Mouse (Mus musculus) embryo, embryonic 9.5 days (tissue): ENCODE measurements around the gene Dgat2.

Source experiments
- DNase-seq: peaks from one replicate; pipeline ENCODE4 v3.0.0-alpha.2; 2017; ENCODE audit errors: extremely low spot score

Gene Dgat2

DNA sequence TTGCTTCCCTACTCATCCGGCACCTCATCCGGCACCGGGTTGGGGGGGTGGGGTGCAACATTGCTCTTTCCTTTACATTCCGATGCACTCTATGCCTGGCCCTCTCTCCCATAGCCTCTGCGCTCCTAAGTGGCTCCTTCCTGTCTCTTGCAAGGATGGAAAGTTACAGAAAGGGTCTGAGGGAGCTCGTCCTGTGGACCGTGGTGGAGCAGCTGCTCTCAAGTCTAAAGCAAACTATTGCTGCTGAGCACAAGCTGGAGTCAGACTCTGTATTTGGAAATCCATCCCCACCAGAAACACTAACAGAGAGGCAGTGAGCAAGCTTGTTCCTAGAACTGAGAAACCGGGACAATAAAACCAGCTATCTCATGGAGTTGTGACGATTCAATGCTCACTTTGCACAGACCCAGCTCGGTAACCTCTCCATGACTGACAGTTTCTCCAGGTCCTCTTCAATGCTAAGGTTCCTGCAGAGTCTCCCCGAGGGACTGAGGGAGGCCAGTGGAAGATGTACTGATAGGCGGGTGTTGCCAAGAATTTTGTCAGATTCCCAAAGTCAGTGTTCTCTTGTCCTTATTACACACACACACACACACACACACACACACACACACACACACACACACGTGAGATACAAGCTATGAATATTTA lies 42.6 kb downstream of the Dgat2 start:
- peak; percentile 42 for DNase-seq

DNA sequence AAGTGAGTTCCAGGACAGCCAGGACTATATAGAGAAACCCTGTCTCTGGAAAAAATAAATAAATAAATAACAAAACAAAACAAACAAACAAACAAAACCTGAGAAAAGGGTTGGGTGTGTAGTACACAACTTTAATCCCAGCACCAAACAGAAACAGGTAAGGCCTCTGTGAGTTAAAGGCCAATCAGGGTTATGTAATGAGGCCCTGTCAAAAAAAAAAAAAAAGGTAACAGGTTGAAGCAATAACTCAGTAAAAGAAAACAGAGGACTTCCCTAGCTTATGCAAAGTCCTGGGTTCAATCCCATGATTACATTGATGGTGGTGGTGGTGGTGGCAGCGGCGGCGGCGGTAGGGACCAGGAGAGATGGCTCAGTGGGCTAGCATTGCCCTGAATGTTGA lies 45.0 kb downstream of the Dgat2 start:
- DNase-seq: no peak

DNA sequence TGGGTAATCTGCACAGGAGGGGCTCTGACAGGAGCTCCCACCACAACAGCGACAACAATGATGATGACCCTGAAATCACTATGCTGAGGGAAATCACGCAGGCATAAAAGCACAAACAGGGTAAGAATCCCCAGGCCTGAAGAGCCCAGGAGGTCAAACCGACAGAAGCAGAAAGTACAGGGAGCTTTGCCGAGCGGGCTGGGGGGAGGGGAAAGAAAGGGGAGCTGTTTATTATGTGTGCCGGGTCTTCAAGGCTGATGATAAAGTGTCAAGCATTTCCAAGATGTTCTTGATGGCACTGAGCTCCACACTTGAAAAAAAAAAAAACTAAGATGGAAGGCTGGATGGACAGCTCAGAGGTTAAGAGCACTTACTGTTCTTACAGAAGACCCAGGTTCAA lies 45.7 kb downstream of the Dgat2 start:
- DNase-seq: no peak

DNA sequence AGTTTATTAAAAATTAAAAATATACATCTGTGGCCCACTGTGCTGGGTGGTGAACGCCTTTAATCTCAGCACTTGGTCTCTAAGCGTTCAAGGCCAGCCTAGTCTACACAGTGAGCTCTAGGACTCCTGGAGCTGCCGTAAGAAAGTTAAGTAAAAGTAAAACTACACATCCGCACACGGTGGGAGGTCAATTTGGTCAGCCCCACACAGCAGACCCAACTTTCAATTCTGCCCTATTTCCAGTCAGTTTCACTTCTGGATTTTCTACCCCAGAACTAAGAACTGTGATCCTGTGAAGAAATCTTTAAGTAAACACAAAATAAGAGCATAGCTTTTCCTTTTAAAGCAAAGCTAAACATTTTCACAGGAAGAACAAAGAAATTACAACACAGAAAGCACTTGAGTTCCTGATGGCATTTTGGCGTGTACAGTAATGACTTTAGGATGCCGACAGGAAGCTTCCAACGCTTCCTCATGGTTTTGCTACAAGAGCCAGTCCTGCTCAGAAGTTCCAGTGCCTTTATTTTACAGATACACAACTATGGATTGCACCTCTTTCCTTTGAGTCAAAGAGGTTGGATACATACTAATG lies 48.6 kb downstream of the Dgat2 start:
- no peak for DNase-seq

DNA sequence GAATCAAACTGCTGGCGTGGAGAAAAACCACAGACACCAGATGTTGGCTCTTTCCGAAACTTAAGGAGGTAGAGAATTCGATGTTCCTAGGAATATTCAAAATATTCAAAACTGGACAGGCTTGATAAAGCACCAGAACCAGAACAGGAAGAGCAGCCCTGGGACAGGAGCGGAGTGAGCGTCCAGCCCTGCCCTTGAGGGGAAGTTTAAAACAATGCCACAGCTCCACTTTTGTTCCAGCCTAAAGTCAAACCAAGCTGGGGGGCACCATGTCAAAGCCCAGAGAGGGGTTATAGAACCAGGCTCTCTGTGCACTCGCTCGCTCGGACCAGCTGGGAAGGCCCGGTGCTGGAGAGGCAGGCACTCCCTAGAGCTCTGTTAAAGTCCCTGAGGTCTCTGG lies 49.9 kb downstream of the Dgat2 start:
- no peak for DNase-seq

DNA sequence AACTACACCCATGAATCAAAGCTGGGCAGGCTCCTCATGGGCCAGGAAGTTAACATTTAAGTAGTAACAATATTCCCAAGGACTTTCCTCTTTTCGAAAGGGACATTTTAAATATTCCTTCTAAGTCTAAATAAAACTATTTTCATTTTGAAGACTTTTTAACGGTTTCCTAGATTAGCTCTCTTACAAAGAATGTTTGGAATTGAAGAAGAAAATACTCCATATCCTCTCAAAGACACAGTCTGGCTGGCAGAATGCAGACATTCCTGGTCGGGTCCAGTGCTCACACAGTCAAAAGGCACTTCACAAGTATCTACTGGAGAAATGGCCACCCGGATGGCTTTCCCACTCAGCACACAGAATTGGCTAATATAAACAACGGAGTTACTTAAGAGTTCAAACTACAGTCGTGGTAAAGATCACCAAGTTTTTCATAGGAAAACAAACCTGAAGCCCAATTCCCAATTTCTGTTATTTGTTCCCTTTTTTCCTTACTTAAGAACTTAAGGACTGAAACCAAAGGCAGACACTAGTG lies 50.6 kb downstream of the Dgat2 start:
- no peak for DNase-seq

DNA sequence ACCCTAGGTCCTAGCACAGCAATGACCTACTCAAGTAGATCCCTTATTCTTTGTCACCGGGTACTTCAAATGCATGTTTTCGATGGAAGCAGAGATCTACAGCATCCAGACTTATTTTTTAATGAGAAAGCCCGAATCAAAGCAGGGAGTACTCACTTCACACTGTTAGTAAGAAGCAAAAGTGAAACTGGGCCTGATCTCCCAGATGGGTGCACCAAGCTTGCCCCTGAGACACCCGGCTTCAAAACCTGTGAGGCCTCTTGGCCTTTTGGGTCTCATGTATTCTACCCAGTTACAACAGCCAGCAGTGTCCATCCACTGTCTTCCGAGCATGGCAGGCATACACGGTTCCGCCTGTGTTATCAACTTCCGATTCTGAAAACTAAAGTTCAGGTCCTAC lies 53.6 kb downstream of the Dgat2 start:
- no peak for DNase-seq

DNA sequence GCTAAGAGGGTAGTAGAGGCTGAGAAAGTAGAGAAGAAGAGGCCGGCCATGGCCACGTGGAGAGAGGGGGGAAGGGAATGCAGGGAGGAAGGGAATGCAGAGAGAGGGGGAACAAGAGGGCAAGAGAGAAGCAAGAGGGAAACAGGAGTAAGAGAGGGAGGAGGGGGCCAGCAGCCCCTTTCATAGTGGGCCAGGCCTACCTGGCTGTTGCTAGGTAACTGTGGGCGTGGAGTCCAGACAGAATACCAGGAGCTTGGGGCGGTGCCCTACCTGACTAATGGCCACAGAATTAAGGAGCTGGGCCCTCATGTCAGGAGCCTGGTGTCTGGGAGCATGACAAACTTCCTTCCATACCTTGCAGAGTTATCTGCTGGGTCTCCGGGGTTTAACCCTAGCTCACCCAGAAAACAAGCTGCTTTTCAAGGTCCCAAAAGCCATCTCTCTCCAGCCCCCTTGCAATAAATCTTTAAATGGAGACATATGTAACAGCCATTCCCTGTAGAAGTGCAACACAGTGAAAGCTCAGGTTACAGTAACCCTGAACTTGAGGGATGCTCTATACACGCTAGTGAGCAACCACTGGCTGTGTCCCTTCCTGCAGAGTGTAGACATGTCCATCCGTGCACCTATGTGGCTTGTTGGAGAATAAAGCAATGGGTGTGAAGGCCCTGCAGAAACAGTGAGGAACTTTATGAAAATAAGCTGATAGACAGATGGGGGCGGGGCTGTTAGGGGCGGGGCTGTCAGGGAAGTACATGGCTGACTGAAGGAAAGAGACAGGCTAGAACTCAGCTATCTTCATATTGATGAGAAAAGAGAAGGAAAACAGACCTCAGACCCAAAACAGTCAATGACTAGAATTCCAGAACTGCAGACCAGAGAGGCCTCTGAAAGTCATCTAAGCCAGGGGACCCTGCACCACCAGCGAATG lies 54.2 kb downstream of the Dgat2 start:
- no peak for DNase-seq

DNA sequence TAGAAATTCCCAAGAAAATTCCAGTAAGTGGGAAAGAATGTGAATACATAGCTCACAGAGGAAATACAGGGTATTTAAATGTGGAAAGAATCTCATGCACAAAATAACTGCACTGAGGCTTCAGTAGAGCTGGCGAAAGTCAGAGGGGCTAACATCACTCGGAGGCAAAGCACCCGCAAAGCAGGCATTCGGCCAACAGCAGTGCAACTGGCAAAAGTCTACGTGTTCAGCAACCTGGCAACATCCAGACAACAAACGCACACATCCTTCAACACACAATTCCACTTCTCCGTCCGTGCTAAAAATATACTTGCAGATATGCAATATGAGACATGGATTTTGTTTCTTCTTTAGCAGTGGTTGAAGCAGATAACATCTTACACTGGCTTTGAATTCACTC lies 56.5 kb downstream of the Dgat2 start:
- DNase-seq: no peak

DNA sequence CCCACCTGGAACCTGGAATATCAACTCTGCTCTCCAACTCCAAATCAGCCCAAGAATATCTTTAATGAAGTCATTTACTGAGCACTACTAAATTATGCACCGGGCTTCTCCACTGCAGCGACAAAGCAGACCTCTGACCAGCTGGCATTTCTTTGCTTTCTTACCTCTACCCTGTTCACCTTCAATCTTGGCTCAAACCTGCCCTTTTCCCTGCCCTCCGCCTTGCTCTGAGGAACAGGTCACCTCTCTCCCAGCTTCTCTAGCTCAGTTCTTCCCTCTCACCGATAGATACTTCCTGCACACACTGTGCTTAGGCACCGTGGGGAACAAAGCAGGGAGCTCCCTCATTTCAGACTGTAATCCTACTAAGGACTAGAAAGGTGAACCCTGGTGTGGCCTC lies 59.9 kb downstream of the Dgat2 start:
- no peak for DNase-seq

DNA sequence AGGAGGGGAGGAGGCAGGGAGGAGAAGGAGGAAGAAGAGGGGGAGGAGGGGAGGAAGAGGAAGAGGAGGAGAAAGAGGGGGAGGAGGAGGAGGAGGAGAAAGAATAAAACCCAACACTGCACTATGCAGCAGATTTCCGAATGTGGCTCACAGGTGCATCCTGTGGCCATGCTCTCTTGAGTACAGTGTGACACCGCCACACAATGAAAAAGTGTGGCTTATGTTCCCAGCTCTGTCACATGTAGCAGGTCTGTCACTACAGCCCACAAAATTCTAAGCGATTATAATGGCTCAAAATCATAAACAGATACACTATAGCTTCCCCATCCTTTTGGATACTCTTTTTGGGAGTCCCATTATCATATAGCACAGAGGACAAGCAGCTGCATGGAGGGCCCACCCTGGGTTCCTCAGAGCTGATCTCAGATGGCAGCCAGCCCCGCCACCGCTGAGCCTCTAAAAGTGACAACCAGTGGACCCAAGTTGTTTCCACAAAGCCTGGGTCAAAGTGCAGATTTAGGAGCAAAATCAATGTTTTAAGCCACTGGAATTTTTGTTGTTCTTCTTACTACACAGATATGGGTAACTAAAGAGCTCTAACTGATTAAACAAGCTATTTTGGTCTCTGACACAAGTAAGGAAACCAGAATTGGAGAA lies 61.5 kb downstream of the Dgat2 start:
- no peak for DNase-seq

DNA sequence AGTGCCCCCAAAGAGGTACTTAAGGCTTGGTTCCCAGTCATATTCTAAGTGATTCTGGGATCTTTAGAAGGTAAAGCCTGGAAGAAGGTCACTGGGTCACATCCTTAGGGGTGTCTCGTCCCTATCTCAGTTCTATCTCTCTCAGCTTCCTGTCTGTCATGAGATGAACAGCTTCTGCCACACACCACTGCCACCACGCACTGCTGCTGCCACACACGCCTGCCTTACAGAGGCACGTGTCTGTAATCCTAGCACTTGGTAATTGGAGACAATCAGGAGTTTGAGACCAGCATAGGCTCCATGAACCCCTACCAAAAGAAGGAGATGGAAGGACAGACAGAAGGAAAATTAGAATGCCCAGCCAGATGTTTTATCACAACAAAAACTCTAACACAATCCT lies 62.4 kb downstream of the Dgat2 start:
- DNase-seq: no peak

DNA sequence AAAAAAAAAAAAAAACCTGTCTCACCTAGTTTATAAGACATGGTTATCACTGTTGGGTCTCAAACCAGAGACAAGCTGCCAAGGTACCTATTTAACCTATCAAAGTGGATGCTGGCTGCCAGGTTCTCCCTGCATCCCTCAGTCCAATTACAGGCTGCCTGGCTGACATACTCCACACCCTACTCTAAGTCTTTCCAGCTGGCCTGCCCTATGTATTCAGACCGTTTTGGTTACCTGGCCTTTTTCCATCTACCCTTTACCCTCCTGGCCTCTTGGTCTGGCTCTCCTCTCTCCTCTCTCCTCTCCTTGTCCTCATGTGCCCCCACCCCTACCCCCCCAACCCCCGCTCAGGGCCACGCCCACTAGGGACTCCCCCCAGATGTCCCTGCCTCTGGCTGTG lies 65.7 kb downstream of the Dgat2 start:
- DNase-seq: no peak

DNA sequence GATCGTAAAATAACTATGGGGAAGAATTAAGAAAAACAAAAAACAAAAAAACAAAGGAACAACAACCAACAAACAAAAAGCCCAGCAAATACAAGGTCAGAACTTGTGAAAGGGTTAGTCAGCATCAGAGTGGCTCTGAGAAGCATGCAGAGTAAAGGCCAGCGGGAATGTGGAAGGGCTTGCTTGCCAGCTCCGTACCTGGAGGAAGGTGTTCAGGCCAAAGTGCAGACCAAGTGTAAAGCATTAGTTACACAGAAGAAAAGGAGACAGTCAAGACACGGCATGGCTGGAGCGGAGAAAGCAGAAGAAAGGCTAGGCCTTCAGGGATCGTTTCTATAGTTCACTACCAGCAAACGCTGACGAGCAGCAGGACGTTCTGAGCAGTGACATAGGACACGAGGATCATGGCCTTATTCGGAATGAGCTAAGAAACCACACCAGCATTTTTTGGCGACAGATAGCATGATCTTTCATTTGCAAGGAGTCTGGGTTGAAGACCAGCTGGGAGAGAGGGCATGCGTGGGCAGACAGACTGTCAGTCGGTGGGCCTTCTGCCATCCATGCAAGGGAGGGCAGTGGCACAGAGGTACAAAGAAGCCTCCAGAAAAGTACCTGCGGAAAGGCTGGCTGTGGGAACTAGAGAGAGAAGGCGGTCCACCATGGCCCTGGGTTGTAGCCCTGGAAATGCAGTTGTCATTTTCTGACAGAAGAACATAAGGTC lies 68.4 kb downstream of the Dgat2 start:
- no peak for DNase-seq

DNA sequence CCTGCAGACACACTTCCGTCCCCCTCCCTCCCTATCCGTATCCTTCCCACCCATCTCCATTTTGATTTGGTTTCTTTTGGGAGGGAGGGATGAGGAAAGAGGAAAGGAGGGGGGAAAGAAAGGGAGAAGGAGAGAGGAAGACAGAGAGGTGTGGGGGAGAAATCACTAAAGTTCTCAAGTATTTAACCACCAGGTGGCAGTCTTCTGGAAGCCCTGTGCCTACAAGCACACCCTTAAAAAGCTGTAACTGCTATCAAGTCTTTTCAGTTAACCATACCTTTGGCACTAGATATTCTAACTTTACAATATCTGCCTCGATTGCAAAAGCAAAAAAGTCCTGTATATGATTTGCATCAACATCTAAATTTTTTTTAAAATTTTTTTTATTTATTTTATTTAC lies 75.0 kb downstream of the Dgat2 start:
- DNase-seq: peak; percentile 46

DNA sequence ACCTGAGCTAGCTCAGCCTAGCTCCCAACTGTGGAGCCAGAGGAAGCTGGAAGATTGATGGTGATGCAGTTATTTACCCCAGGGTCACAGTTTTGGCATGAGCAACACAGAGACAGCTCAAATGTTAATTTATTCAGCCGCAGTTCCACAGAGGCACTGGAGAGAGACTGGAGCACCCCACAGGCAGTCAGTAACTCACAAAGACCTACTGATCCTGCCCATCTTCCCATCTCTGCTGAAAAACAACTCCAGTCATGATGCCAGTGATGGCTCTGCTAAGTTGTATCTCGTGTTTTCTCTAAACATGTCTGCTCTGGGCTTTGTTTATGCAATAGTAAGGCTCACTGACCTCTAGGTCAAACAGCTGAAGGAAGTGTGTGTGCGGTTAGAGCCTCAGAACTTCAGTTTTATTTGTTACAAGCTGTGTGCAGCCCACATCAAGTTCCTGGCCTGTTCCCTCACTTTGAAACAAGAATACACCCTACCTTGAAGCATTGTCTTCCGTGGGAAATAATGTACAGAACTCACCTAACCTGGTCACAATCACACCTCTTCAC lies 75.7 kb downstream of the Dgat2 start:
- DNase-seq: peak; percentile 20
